Mouse (Mus musculus): ENCODE measurements around the gene March1. TPM values are rescaled to one million over a fixed set of nuclear protein-coding genes. Genes with fewer than 3 reads are reported as not detected.

The March1 gene
- 10 to 100 TPM; 52.1 to 59.2 TPM for total RNA-seq (2021)
- long read RNA-seq, experiment 1, partial matches to known transcripts, result 12 of 13 reads
- long read RNA-seq, experiment 1, other reads (novel, unspliced or antisense), result 1 of 13 reads
- long read RNA-seq, experiment 2, full-length matches to known transcripts, result 1 of 15 reads
- long read RNA-seq, experiment 2, partial matches to known transcripts, result 10 of 15 reads
- long read RNA-seq, experiment 2, other reads (novel, unspliced or antisense), result 4 of 15 reads

- intact Hi-C loops (cut with DNase I), result no loop called here
- DNase-seq (ENCODE audit: low spot score in 2 of 2), result peak; percentile 76 to 86
Measured at GRCm38 (mm10) chr8:65617871-65618751, at the start of gene March1. TSS of gene March1 (plus strand) at chr8:65617900.

- intact Hi-C loops (cut with DNase I), result no loop called here
- DNase-seq (ENCODE audit: low spot score in 2 of 2), result no peak
Measured at GRCm38 (mm10) chr8:65586909-65587308, 30.8 kb upstream of the March1 start.

- intact Hi-C loops (cut with DNase I), result no loop called here
- no peak for DNase-seq (ENCODE audit: low spot score in 2 of 2)
Measured at GRCm38 (mm10) chr8:65603241-65603640, 14.5 kb upstream of the March1 start.

- intact Hi-C loops (cut with DNase I), result no loop called here
- DNase-seq (ENCODE audit: low spot score in 2 of 2), result no peak
Measured at GRCm38 (mm10) chr8:65609509-65609908, 8.2 kb upstream of the March1 start.

GRCm38 (mm10) chr8:65618966-65619365 is 1.3 kb downstream of the March1 start:
- intact Hi-C loops (cut with DNase I), result no loop called here
- DNase-seq (ENCODE audit: low spot score in 2 of 2), result peak; percentile 5 to 16

- intact Hi-C loops (cut with DNase I), result no loop called here
- no peak for DNase-seq (ENCODE audit: low spot score in 2 of 2)
Measured at GRCm38 (mm10) chr8:65644931-65645330, 27.2 kb downstream of the March1 start.

- intact Hi-C loops (cut with DNase I), result no loop called here
- DNase-seq (ENCODE audit: low spot score in 2 of 2), result no peak
Measured at GRCm38 (mm10) chr8:65645502-65645901, 27.8 kb downstream of the March1 start.

GRCm38 (mm10) chr8:65645945-65646344 is 28.2 kb downstream of the March1 start:
- intact Hi-C loops (cut with DNase I), result no loop called here
- DNase-seq (ENCODE audit: low spot score in 2 of 2), result no peak

- no peak for DNase-seq (ENCODE audit: low spot score in 2 of 2)
- intact Hi-C loops (cut with DNase I), result no loop called here
Measured at GRCm38 (mm10) chr8:65655924-65656323, 38.2 kb downstream of the March1 start.

- intact Hi-C loops (cut with DNase I), result no loop called here
- no peak for DNase-seq (ENCODE audit: low spot score in 2 of 2)
Measured at GRCm38 (mm10) chr8:65661885-65662284, 44.2 kb downstream of the March1 start.

- intact Hi-C loops (cut with DNase I), result no loop called here
- no peak for DNase-seq (ENCODE audit: low spot score in 2 of 2)
Measured at GRCm38 (mm10) chr8:65665786-65666185, 48.1 kb downstream of the March1 start.

- intact Hi-C loops (cut with DNase I), result no loop called here
- DNase-seq (ENCODE audit: low spot score in 2 of 2), result no peak
Measured at GRCm38 (mm10) chr8:65743066-65743465, 125.4 kb downstream of the March1 start.

GRCm38 (mm10) chr8:65775815-65776214 is 158.1 kb downstream of the March1 start:
- intact Hi-C loops (cut with DNase I), result no loop called here
- DNase-seq (ENCODE audit: low spot score in 2 of 2), result peak in 1 of 2 experiments; percentile 16

GRCm38 (mm10) chr8:65781156-65781555 is 163.5 kb downstream of the March1 start:
- no peak for DNase-seq (ENCODE audit: low spot score in 2 of 2)
- intact Hi-C loops (cut with DNase I), result no loop called here

GRCm38 (mm10) chr8:65812971-65813370 is 195.3 kb downstream of the March1 start:
- intact Hi-C loops (cut with DNase I), result no loop called here
- no peak for DNase-seq (ENCODE audit: low spot score in 2 of 2)

GRCm38 (mm10) chr8:65922294-65923019 is 304.8 kb downstream of the March1 start:
- intact Hi-C loops (cut with DNase I), result no loop called here

GRCm38 (mm10) chr8:65956948-65957347 is 339.2 kb downstream of the March1 start:
- DNase-seq (ENCODE audit: low spot score in 2 of 2), result no peak
- intact Hi-C loops (cut with DNase I), result no loop called here

More at GRCm38 (mm10) chr8:65922294-65923019, 304.8 kb downstream of the March1 start:
- DNase-seq (ENCODE audit: low spot score in 2 of 2), result peak; percentile 24 to 26

- intact Hi-C loops (cut with DNase I), result no loop called here
- no peak for DNase-seq (ENCODE audit: low spot score in 2 of 2)
Measured at GRCm38 (mm10) chr8:65957492-65957891, 339.8 kb downstream of the March1 start.

- no peak for DNase-seq (ENCODE audit: low spot score in 2 of 2)
- intact Hi-C loops (cut with DNase I), result no loop called here
Measured at GRCm38 (mm10) chr8:65966502-65967222, 349.0 kb downstream of the March1 start.

Measured in left cerebral cortex, postnatal 14 days (tissue).